Mouse (Mus musculus) urinary bladder, postnatal 10 days (tissue): ENCODE data around the gene Mustn1.

Source experiments
- DNase-seq: peaks from one replicate; pipeline ENCODE4 v3.0.0; 2022; ENCODE audit warnings: low spot score

Gene Mustn1

GRCm38 (mm10) chr14:30878958-30879571 is at the start of gene Mustn1:
Gene Mustn1 (plus strand): TSS chr14:30879200.
- DNase-seq: no peak

DNA sequence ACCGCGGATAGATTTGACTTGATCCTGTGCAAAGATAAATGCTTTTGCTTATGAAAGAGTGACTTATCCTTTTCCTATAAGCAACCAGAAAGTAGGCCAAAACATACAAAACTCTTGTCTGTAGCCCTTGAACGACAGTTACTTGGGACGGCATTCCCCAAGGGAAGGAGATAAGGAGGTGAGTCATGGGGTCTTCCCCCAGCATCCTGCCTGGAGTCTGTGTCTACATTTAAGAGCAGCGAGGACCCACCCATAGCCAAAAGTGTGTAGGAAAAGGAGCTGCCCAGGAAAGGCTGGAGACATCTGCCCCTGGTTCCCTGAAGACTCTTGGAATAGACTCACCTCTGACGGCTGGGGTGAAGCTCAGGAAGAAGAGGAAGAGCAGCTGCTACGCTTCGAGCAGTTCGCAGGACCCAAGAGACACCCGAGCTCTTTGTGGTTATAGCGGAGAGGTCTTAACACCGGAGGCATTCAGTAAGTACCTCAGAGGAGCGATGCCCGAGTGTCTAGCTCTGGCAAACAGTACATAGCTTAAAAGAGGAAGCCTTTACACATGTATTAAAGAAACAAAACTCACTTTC is 41.5 kb upstream of the Mustn1 start:
- no peak for DNase-seq

DNA sequence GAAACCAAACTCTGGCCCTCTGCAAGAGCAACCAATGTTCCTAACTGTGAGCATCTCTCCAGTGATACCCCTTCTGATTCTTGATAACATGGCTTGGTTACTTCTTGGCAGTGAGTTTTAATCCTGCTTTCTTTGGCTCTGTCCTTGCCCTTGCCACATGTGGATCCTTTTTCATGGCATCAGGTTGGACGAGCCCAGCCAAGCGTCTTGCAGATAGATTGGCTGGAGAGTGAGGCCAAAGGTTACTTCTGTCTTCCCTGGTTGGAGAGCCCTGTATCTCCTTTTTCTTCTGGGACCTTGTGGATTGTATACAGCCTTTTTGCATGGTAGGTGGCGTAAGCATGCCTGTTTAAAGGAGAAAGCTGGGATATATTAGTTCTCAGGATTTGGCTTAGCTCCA is 35.3 kb upstream of the Mustn1 start:
- no peak for DNase-seq

DNA sequence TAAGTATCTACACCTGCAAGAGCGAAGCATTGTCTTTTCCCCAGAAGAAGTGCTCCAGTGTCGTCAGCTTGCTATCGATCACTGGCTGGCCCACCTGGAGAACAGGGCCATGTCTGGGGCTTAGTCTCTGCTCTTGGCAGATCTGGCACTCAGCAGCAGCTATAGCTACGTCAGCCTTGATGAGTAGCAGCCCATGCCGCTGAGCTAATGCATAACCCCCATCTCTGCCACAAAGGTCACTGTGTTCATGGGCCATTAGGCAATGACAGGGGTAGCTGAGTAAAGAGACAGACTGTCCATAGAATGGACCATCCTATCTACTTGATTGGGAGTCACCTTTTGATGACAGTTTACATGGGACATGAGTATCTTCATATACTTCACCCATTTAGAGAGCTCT is 28.5 kb upstream of the Mustn1 start:
- no peak for DNase-seq

DNA sequence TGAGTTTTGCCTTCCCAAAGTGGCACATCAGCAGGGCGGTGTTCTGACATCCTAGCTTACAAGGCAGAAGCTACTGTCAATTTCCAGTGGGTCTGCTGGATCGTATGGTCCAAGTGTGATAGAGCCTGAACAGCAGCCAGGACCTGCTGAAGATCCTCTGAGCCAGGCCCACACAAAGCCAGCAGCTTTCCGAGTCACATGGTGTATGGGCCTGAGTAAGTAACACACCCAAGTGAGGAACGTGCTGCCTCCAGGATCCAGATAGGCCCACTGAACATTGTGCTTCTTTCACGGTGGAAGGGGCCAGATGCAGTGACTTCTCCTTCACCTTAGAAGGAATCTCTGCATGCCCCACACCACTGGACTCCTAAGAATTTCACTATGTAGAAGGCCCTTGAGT is 26.7 kb upstream of the Mustn1 start:
- DNase-seq: no peak

GRCm38 (mm10) chr14:30855316-30855715 is 23.7 kb upstream of the Mustn1 start:
- DNase-seq: no peak

- DNase-seq: no peak
Measured at GRCm38 (mm10) chr14:30856885-30857507, 22.0 kb upstream of the Mustn1 start.

DNA sequence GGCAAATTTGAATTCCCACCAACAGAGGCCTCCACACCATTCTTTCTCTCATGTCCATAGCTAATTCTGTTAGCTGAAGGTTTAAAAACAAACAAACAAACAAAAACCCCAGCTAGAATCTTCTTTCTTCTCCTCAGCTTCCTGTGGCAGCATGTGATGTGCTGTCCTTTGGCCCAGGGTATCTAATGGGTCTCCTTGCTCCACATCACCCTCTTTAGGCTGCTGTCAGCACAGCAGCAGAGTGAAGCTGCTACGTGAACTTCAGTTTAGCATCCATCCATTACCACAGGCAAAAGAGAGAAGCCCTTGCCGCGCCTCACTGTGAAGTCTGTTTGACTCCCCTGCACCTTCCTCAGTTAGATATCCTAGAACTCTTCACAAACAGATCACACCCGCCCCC is 21.0 kb upstream of the Mustn1 start:
- DNase-seq: no peak

DNA sequence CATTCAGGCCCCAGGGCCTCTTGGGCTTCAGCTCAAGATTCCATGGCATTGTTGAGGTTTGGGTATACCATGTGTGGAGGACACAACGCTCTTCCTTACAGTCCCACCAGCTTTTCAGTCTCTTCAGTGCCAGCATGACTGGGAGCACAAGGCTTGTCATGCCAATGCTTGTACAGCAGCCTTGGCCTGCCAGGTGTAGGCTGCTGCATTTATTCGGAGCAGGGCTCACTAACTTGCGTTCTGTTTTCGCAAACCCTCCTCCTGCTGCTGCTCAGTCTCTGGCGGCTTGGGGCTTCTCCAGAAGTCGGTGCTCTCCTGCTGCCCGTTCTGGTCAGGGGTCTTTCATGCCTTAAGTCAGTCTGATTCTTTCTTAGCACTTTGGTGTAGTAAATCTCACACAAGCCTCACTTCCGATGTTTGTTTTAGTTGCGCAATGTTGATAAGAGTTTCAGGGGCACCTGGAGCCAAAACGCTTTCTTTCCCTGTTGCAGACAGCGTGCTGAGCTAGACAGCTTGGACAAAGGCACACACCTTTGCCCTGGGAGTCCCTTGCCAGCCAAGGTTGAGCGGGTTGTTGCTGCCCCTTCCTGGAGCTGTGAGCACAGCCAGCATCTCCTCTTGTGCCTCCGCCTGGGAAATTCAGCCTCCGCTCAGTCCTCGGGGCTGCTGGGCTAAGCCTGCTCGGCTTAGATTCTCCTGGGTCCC is 17.4 kb upstream of the Mustn1 start:
- no peak for DNase-seq

- DNase-seq: no peak
Measured at GRCm38 (mm10) chr14:30862368-30862767, 16.6 kb upstream of the Mustn1 start.

- no peak for DNase-seq
Measured at GRCm38 (mm10) chr14:30865311-30865710, 13.7 kb upstream of the Mustn1 start.

- DNase-seq: no peak
Measured at GRCm38 (mm10) chr14:30867042-30867441, 12.0 kb upstream of the Mustn1 start.

DNA sequence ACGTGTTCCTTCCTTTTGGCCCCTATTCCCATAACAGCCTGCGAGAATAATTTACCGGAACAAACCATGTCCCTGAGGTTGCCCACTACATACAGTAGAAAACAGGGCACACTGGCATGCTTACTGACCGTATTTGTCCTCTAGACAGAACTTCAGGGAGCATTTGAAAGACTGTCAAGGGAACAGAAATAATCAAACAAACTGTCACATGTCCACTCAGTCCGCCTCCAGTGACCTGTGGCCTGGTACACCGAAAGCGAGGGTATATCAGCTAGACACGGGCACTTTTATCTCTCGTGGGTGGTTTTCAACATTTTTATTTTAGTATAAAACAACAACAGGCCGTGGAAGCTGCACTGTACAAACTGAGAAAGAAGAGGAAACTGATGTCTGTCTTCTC is 10.2 kb upstream of the Mustn1 start:
- DNase-seq: no peak

- DNase-seq: no peak
Measured at GRCm38 (mm10) chr14:30869391-30869801, 9.6 kb upstream of the Mustn1 start.

DNA sequence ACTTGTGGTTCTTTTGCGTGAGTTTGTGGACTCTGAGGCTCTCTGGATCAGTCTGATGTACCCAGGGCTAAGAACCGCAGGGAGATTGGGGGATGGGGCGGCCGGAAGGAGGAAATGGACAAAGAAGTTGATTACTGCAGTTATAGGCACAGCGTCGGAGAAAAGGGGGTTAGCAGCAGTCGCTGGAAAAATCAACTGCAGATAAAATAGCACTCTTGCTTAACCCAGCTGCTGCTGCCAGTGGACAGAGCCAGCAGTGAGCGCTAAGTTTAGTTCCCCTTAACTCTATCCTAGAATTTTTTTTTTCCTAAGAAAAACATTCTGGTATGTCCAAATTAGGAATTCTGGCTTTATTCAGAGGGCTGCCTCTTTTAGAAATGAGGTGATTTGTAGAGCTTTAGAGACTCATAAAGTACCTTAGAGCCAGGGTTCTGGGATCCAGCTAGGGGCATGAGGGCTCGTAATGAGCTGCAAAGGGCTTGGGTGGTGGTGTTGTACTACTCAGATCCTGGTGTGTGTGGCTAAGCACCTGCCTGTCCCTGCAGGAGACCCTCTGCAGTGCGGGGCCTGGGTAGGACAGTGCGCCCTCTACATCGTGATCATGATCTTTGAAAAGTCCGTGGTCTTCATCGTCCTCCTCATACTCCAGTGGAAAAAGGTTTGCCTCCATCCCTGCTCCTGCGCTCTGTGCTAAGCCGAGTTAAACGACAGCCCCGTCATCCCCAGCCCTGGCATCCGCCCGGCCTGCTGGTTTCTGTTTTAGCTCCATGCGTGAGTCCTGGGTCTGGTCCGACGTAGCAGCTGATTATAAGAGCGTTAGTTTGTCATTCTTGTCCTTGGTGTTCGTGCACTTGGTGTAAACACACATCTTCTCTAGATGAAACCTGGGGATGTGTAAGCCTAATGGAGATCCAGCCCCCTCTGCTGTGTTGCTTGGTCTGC is 8.5 kb upstream of the Mustn1 start:
- no peak for DNase-seq

- no peak for DNase-seq
Measured at GRCm38 (mm10) chr14:30874095-30874700, 4.8 kb upstream of the Mustn1 start.

DNA sequence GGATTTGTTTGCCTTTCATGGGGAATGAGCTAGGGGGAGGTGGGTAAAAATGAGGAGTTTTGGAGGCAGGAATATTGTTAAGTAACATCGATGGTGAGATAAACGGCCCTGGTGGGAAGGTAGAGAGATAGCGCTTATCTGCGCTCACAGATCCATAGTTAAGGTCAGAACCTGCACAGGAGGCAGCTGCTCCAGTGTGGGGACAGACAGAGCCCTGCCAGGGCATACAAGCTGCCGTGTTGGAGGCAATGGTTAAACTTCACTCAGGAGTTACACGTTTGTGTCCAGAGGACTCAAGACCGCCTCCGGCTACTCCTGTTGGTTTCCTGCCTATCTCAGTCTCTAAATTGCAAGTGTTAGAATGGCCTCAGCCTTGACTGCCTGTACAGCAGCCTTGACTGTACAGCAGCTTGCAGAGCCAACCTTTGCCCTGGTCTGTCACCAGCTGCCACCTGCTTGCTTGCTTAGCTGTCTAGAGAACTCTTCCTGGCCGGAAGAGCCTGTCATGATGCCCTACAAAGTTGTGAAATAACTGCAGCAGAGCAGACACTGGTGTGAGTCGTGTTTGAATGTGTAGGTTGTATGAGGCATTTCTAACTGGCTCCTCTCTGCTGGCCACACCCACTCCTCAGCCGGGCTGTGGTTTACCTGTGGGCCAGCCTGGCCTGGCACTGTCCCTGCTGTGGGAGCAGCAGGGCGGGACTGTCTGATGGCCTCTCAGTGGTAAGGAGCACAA is 3.7 kb upstream of the Mustn1 start:
- no peak for DNase-seq

DNA sequence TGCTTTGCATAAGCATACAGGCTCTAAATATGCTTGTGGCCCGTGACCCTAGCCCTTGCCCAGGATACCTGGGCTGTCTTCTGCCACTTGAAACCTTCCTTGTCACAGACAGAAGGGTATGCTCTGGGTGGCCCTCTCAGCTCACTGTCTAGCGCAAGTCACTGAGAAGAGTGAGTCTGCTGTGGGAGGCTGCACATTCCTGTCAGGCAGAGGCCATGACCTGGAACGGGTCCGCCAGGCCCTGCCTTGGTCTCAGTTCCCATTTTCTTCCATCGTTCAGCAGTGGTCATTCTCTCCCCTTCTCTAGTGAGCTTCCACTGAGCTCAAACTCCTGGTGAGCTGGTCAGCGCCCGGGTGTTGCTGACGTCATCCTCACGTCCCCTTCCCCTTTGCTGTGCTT is 3.0 kb upstream of the Mustn1 start:
- DNase-seq: no peak

DNA sequence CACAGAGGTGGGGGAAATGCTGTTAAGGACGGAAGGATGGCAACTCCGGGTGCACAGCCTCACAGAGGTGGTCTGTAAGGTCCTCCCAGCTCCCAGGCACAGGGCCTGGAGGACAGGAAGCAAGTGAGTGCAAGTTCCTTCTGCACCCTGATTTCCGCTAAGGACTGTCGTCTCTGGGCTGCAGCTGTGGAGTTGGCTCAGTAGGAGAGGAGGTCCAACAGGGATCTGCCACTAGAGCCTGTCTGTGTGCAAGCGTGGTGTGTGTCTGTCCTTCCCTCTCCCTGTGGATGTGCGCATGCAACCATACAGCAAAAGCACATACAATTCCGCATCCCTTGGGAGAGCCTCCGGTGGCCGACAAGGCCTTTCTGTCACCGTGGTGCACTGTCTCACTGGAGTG is 2.5 kb upstream of the Mustn1 start:
- DNase-seq: no peak

DNA sequence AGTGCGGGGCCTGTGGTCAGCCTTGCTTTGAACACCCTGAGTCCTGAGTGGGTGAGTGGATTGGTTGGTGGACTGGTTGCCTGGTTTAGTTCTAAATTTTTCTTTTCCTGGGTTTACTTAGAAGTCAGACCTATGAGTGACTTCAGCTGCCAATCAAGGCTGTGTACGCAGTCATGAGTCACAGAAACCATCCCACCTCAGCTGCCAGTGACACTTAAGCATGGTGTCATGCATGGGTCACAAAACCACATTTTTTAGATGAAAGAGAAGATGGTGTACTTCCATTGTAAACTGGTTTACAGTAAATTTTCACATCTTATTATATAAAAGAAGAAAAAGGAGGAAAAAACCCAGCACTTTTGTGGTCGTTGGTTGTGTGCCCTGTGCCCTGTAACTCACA is 1.2 kb upstream of the Mustn1 start:
- no peak for DNase-seq

- no peak for DNase-seq
Measured at GRCm38 (mm10) chr14:30879794-30880193, 794 bp downstream of the Mustn1 start.
